ENCODE assay signal across 9 mouse cellular contexts in the genomic region with DNA sequence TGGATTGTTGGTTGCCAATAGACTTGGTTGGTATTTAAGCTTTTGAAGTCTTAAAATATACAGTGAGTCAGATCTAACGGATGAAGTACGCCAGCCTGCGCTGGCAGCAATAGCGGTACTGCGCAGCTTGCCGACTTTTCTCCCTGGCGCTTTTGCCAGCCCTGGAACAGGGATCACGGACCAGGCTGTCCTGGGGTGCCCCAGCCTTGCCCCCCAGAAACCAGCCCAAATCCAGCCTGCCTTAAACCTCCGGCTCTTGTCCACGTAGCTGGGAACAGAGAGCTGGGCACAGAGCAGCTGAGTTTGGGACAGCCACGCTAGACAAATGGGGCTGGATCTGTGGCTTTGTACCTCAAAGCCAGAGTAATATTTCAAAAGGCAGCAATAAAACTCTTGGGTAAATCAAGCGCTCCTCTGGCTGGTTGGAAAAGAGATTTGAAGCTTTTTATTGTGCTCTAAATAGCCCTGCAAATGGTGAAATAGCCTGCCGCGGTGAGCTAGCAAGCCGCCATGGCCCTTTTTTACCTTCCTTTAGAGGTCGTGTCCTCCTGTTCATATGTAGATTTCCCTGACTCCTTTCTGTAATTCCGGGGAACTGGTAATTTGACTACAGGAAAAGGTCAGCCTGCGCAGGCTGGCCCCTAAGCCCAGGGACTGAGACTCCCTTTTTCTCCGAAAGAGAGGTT. TPM values are rescaled to one million over a fixed set of nuclear protein-coding genes. Genes with fewer than 3 reads are reported as not detected.
DNase-seq lines count a peak whose midpoint lies in the region; ATAC-seq and TF ChIP-seq lines count a peak whose summit lies in the region.
"Had no signal": no experiment of that assay in that cellular context is flagged by ENCODE, and none has a peak within 500 bp of the region (broad histone marks: within the 10 kb centered on the region; RNA-seq: fewer than 3 reads in every experiment).

No protein-coding gene starts in this region.

- H3K27ac ChIP-seq in spleen, adult 2 months (ENCODE audit: insufficient read depth, low read length), result no peak overlapping the region; the same call in 1 of the 2 replicates
- peak overlapping the region; percentile 66 for H3K27ac ChIP-seq in hindbrain, embryonic 11.5 days (ENCODE audit: low read depth, low read length)
- no peak overlapping the region for H3K27ac ChIP-seq in limb, embryonic 15.5 days
- peak overlapping the region; percentile 78 for H3K27ac ChIP-seq in neural tube, embryonic 14.5 days (ENCODE audit: low read depth, low read length)

- WGBS in spleen, adult 2 months, result 24% methylated on average over 19 of the region's 19 CpGs
- under 1% methylated on average over 19 of the region's 19 CpGs for WGBS in hindbrain, embryonic 11.5 days
- WGBS in limb, embryonic 15.5 days, result 10% methylated on average over 19 of the region's 19 CpGs
- WGBS in neural tube, embryonic 14.5 days, result 4% methylated on average over 19 of the region's 19 CpGs

- peak; percentile 3 to 9 for DNase-seq in cerebellum, postnatal 36 days
- no peak for DNase-seq in cerebellum, adult 8-10 months
- DNase-seq in spleen, adult 2 months (ENCODE audit: low read depth in 1 of 2, low spot score in 2 of 2), result no peak
- DNase-seq in spleen, adult 12 weeks (ENCODE audit: low spot score), result no peak
- peak; percentile 64 for DNase-seq in hindbrain, embryonic 11.5 days (ENCODE audit: low spot score)

- H3K4me2 ChIP-seq in hindbrain, embryonic 11.5 days (replicated peaks; ENCODE audit: low read depth, low read length), result peak overlapping the region; percentile 40
- peak overlapping the region; percentile 37 for H3K4me2 ChIP-seq in limb, embryonic 15.5 days
- H3K4me2 ChIP-seq in neural tube, embryonic 14.5 days (ENCODE audit: low read depth, low read length), result peak overlapping the region; percentile 66

- peaks cover 3% of the 10 kb centered on the region for H3K27me3 ChIP-seq in spleen, adult 2 months (ENCODE audit: control insufficient read depth, insufficient read depth, low read length)
- H3K27me3 ChIP-seq in hindbrain, embryonic 11.5 days (ENCODE audit: control insufficient read depth, insufficient read depth, low read length), result peaks cover 36% of the 10 kb centered on the region
- H3K27me3 ChIP-seq in limb, embryonic 15.5 days, result peaks cover 66% of the 10 kb centered on the region
- no peaks in the 10 kb centered on the region for H3K27me3 ChIP-seq in neural tube, embryonic 14.5 days (ENCODE audit: control insufficient read depth, insufficient read depth, low read length)

- no peak for TF ChIP-seq POLR2A in spleen, adult 2 months (IDR thresholded peaks at IDR 0.05; ENCODE audit: low read depth, low read length)

- no peaks in the 10 kb centered on the region for H3K4me1 ChIP-seq in spleen, adult 2 months (ENCODE audit: control insufficient read depth, insufficient read depth, insufficient read length)
- H3K4me1 ChIP-seq in hindbrain, embryonic 11.5 days (replicated peaks; ENCODE audit: control insufficient read depth, insufficient read depth, low read length), result 0 out of 2 replicates have a peak, but pooled peaks cover 2% of the 10 kb centered on the region
- peaks cover 12% of the 10 kb centered on the region for H3K4me1 ChIP-seq in limb, embryonic 15.5 days
- peaks cover 29% of the 10 kb centered on the region for H3K4me1 ChIP-seq in neural tube, embryonic 14.5 days (ENCODE audit: control insufficient read depth, insufficient read depth, low read length)

- peak overlapping the region; percentile 1; the same call in 1 of the 2 replicates for H3K9ac ChIP-seq in hindbrain, embryonic 11.5 days (ENCODE audit: low read depth, low read length)
- no peak overlapping the region for H3K9ac ChIP-seq in limb, embryonic 15.5 days
- peak overlapping the region; percentile 39 for H3K9ac ChIP-seq in neural tube, embryonic 14.5 days (replicated peaks; ENCODE audit: low read depth, low read length)

- no peak for TF ChIP-seq CTCF in spleen, adult 2 months (IDR thresholded peaks at IDR 0.05; ENCODE audit: extremely low read depth, insufficient read depth, insufficient read length, insufficient replicate concordance)

- H3K9me3 ChIP-seq in hindbrain, embryonic 11.5 days (ENCODE audit: control insufficient read depth, low read length), result no peaks in the 10 kb centered on the region
- no peaks in the 10 kb centered on the region for H3K9me3 ChIP-seq in limb, embryonic 15.5 days
- H3K9me3 ChIP-seq in neural tube, embryonic 14.5 days (ENCODE audit: control insufficient read depth, low read length), result no peaks in the 10 kb centered on the region

- no peaks in the 10 kb centered on the region for H3K36me3 ChIP-seq in spleen, adult 2 months (ENCODE audit: control insufficient read depth, insufficient read depth, low read length)
- H3K36me3 ChIP-seq in hindbrain, embryonic 11.5 days (ENCODE audit: control insufficient read depth, insufficient read depth, low read length), result no peaks in the 10 kb centered on the region
- no peaks in the 10 kb centered on the region for H3K36me3 ChIP-seq in limb, embryonic 15.5 days
- H3K36me3 ChIP-seq in neural tube, embryonic 14.5 days (ENCODE audit: control insufficient read depth, insufficient read depth, low read length), result no peaks in the 10 kb centered on the region

- peak overlapping the region; percentile 20; the same call in 1 of the 2 replicates for H3K4me3 ChIP-seq in spleen, adult 2 months (ENCODE audit: extremely low read depth, insufficient read depth, insufficient read length)
- H3K4me3 ChIP-seq in hindbrain, embryonic 11.5 days (ENCODE audit: low read depth, low read length), result peak overlapping the region; percentile 17; the same call in 1 of the 2 replicates
- H3K4me3 ChIP-seq in limb, embryonic 15.5 days, result peak overlapping the region; percentile 29
- H3K4me3 ChIP-seq in neural tube, embryonic 14.5 days (ENCODE audit: low read depth, low read length), result peak overlapping the region; percentile 20
- H3K4me3 ChIP-seq: erythroblast, embryonic 14.5 days had no signal

- no peak for ATAC-seq in hindbrain, embryonic 11.5 days (ENCODE audit: low FRiP score)
- no peak for ATAC-seq in limb, embryonic 15.5 days (ENCODE audit: insufficient number of reproducible peaks, low FRiP score, low TSS enrichment, low read depth)
- peak; percentile 70 for ATAC-seq in neural tube, embryonic 14.5 days (ENCODE audit: low read depth)
- ATAC-seq in activated CD4-positive, CD25-positive, alpha-beta regulatory T cell, adult 4 months, result no peak

RNA-seq across cellular contexts. Expression of a gene that starts 6.2 kb away (rescaled TPM):
- polyA plus RNA-seq in spleen, adult 2 months (2012; rRNA removed), result 6.0 and 9.1 TPM in 2 replicates
- 29.0 and 30.9 TPM in 2 replicates for polyA plus RNA-seq in hindbrain, embryonic 11.5 days (2014; fragmentation: Nextera tagmentation; extraction: Ambion mirVana)
- 18.7 and 18.8 TPM in 2 replicates for polyA plus RNA-seq in limb, embryonic 15.5 days (2015; fragmentation: Nextera tagmentation; extraction: Ambion mirVana)
- 26.1 and 31.5 TPM in 2 replicates for polyA plus RNA-seq in neural tube, embryonic 14.5 days (2014; fragmentation: Nextera tagmentation; extraction: Ambion mirVana)
- 10 to 100 TPM; 15.6 to 20.1 TPM for polyA plus RNA-seq in activated CD4-positive, CD25-positive, alpha-beta regulatory T cell, adult 4 months (2017; shearing (Covaris generic))

Comparison
In these comparisons a context has a peak if more than half of its experiments do, and no peak if none do; other contexts are left out.
1. DNase-seq: peak in cerebellum, postnatal 36 days (2 of 2) and hindbrain, embryonic 11.5 days (single experiment); none in cerebellum, adult 8-10 months (single experiment), spleen, adult 2 months (0 of 2) and spleen, adult 12 weeks (single experiment).
2. H3K27ac ChIP-seq: peak in hindbrain, embryonic 11.5 days (single experiment) and neural tube, embryonic 14.5 days (single experiment); none in spleen, adult 2 months (single experiment) and limb, embryonic 15.5 days (single experiment).
3. Peak in every context shown above with its lines, with median percentiles within 50 percentile points of each other: H3K4me3 ChIP-seq and H3K4me2 ChIP-seq.